Mouse (Mus musculus) neural tube, embryonic 11.5 days (tissue): ENCODE data around the gene Sacm1l. TPM values are rescaled to one million over a fixed set of nuclear protein-coding genes. Genes with fewer than 3 reads are reported as not detected.

Experiments used
- ATAC-seq: fragments of 200-750 bp; cut with Nextera tagmentation; 2 replicates; pipeline ENCODE4 v1.8.0; 2017; ENCODE audit warnings: moderate number of reproducible peaks, mild to moderate bottlenecking, moderate TSS enrichment, moderate library complexity; ENCODE audit not compliant: insufficient read depth, low FRiP score, low TSS enrichment
- DNase-seq: peaks from one replicate; pipeline ENCODE4 v3.0.0-alpha.2; 2015; ENCODE audit warnings: low spot score
- H3K27ac ChIP-seq: fragments of 300-500 bp; sonication (generic); 2 replicates; pipeline ENCODE4 v1.5.1; 2014; ENCODE audit warnings: low read depth, mild to moderate bottlenecking, low read length
- H3K27me3 ChIP-seq: fragments of 300-500 bp; sonication (generic); 2 replicates; pipeline ENCODE4 v1.6.1; 2014; ENCODE audit warnings: mild to moderate bottlenecking, low read length, mixed read lengths; ENCODE audit not compliant: control insufficient read depth, insufficient read depth
- H3K36me3 ChIP-seq: fragments of 300-500 bp; sonication (generic); 2 replicates; pipeline ENCODE4 v1.6.1; 2014; ENCODE audit warnings: mild to moderate bottlenecking, low read length, moderate library complexity, mixed read lengths; ENCODE audit not compliant: control insufficient read depth, insufficient read depth
- H3K4me1 ChIP-seq: fragments of 300-500 bp; sonication (generic); 2 replicates; pipeline ENCODE4 v1.6.1; 2014; ENCODE audit warnings: low read length, mixed read lengths; ENCODE audit not compliant: control insufficient read depth, insufficient read depth
- H3K4me2 ChIP-seq: fragments of 300-500 bp; sonication (generic); 2 replicates; pipeline ENCODE4 v1.6.1; 2014; ENCODE audit warnings: low read depth, mild to moderate bottlenecking, moderate library complexity
- H3K4me3 ChIP-seq: fragments of 300-500 bp; sonication (generic); 2 replicates; pipeline ENCODE4 v1.5.1; 2014; ENCODE audit warnings: low read depth, low read length
- H3K9ac ChIP-seq: fragments of 300-500 bp; sonication (generic); 2 replicates; pipeline ENCODE4 v1.6.1; 2014; ENCODE audit warnings: mild to moderate bottlenecking, low read length
- H3K9me3 ChIP-seq: fragments of 300-500 bp; sonication (generic); 2 replicates; pipeline ENCODE4 v1.6.1; 2016; ENCODE audit warnings: low read length; ENCODE audit not compliant: control insufficient read depth
- WGBS: fragments of 180-500 bp; shearing (Covaris S2); extraction: QIAGEN DNeasy Blood & Tissue Kit; methylation state at CpG from one replicate; pipeline ENCODE4 v1.1.7; 2014; 5-methylcytosine and 5-hydroxymethylcytosine counted together
- polyA plus RNA-seq: library from polyadenylated mRNA; unstranded; fragments of >200 nt; fragmentation: Nextera tagmentation; extraction: Ambion mirVana; gene quantifications from 2 replicates; pipeline ENCODE4 v1.2.1, GENCODE M21; 2014

The Sacm1l gene
- polyA plus RNA-seq, 1 experiment from 2014 or later = 56.3 TPM

DNA sequence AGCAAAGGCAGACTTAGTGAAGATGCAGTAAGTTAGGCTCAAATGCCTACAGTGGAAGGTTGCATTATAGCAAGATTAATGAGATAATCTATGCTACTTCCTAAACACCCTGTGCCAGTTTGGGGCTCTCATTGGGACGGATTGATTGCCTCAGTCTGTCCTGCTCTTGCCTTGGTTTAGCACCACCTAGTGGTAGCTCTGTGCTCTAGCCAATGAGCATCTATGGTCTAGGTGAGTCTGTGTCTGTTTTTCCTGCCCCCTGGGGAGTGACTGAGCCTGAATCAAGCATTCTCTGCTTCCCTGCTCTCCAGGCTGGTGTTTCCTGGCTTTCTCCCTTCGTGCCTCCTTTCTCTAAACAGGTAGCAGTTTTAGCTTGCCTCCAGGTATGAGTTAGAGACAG, 25.2 kb upstream of the Sacm1l start:
- 9% methylated on average over 2 of the region's 2 CpGs for WGBS
- Histone ChIP-seq H3K4me1 (no peaks in the 10 kb centered on the region), H3K4me2 (no peak overlapping the region), H3K27ac (no peak overlapping the region), H3K9ac (no peak overlapping the region), H3K9me3 (no peaks in the 10 kb centered on the region), H3K27me3 (no peaks in the 10 kb centered on the region), H3K4me3 (no peak overlapping the region), H3K36me3 (peaks cover 2% of the 10 kb centered on the region; the same call in 1 of the 2 replicates)
- DNase-seq (peak; percentile 53), ATAC-seq (no peak; the same call in 1 of the 2 replicates)

GRCm38 (mm10) chr9:123505598-123505997, 24.0 kb upstream of the Sacm1l start:
- H3K27ac ChIP-seq = no peak overlapping the region
- no peak overlapping the region for H3K9ac ChIP-seq
- ATAC-seq = no peak
- DNase-seq = no peak
- no peak overlapping the region for H3K4me2 ChIP-seq
- no peaks in the 10 kb centered on the region for H3K9me3 ChIP-seq
- no peak overlapping the region for H3K4me3 ChIP-seq
- no peaks in the 10 kb centered on the region for H3K4me1 ChIP-seq
- 78% methylated on average over 1 of the region's 1 CpGs for WGBS
- H3K27me3 ChIP-seq = no peaks in the 10 kb centered on the region
- peaks cover 2% of the 10 kb centered on the region; the same call in 1 of the 2 replicates for H3K36me3 ChIP-seq

DNA sequence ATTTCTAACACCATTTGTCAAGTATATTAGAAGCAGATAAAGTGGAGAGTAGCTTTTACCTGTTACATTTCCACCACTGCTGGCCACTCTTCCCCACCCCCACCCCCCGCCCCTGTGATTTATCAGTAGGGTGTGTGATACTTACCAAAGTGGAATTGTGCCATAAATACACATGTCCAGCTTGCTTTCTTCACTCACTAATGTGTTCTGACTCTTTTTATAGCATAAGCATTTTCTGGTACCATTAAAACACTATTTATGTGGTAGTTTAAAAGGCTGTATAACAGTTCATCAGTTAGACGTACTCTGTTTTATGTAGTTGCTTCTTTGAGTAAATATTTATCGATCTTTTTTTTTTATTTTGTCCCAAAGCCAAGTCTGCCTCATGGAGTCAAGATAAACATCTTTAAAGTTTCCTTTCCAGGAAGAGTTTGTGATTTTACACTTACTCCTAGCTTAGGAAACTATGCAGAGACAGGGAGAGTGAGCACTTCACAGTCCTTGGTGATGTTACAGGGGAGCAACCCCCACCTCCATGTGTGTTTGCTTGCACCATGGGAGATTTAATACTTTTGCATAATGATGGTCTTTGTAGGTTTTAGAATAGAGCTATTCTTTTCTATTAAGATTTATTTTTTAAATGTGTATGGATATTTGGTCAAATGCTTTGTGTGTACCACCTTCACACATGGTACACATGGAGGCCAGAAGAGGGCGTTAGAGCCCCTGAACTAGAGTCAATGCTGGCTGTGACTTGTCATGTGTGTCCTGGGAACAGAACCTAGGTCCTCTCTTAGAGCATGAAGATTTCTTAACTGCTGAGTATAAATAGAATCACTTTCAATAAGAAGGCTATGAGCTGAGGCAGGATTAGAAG, 23.1 kb upstream of the Sacm1l start:
- DNase-seq (no peak), ATAC-seq (no peak)
- Histone ChIP-seq H3K27ac (no peak overlapping the region), H3K9me3 (no peaks in the 10 kb centered on the region), H3K27me3 (no peaks in the 10 kb centered on the region), H3K4me2 (no peak overlapping the region), H3K4me1 (no peaks in the 10 kb centered on the region), H3K36me3 (peaks cover 2% of the 10 kb centered on the region; the same call in 1 of the 2 replicates), H3K4me3 (no peak overlapping the region), H3K9ac (no peak overlapping the region)
- 81% methylated on average over 4 of the region's 4 CpGs for WGBS

- 86% methylated on average over 2 of the region's 2 CpGs for WGBS
- no peak overlapping the region for H3K4me3 ChIP-seq
- no peak overlapping the region for H3K9ac ChIP-seq
- H3K27ac ChIP-seq = no peak overlapping the region
- no peak for DNase-seq
- H3K4me2 ChIP-seq = no peak overlapping the region
- H3K4me1 ChIP-seq = no peaks in the 10 kb centered on the region
- H3K9me3 ChIP-seq = no peaks in the 10 kb centered on the region
- H3K27me3 ChIP-seq = no peaks in the 10 kb centered on the region
- no peak for ATAC-seq
- H3K36me3 ChIP-seq = peaks cover 2% of the 10 kb centered on the region; the same call in 1 of the 2 replicates
Observed at GRCm38 (mm10) chr9:123507380-123507779, 22.2 kb upstream of the Sacm1l start.

- H3K36me3 ChIP-seq = no peaks in the 10 kb centered on the region
- no peak overlapping the region for H3K4me3 ChIP-seq
- no peak for DNase-seq
- H3K27me3 ChIP-seq = no peaks in the 10 kb centered on the region
- WGBS = 87% methylated on average over 2 of the region's 2 CpGs
- no peak overlapping the region for H3K4me2 ChIP-seq
- H3K9ac ChIP-seq = no peak overlapping the region
- ATAC-seq = no peak
- no peaks in the 10 kb centered on the region for H3K4me1 ChIP-seq
- H3K27ac ChIP-seq = no peak overlapping the region
- no peaks in the 10 kb centered on the region for H3K9me3 ChIP-seq
Observed at GRCm38 (mm10) chr9:123508986-123509385, 20.6 kb upstream of the Sacm1l start.

- Histone ChIP-seq H3K4me3 (no peak overlapping the region), H3K9ac (no peak overlapping the region), H3K27ac (no peak overlapping the region), H3K4me1 (no peaks in the 10 kb centered on the region), H3K27me3 (no peaks in the 10 kb centered on the region), H3K9me3 (no peaks in the 10 kb centered on the region), H3K36me3 (no peaks in the 10 kb centered on the region), H3K4me2 (no peak overlapping the region)
- 76% methylated on average over 8 of the region's 8 CpGs for WGBS
- ATAC-seq (no peak), DNase-seq (no peak)
Observed at GRCm38 (mm10) chr9:123509638-123510604, 19.6 kb upstream of the Sacm1l start.

DNA sequence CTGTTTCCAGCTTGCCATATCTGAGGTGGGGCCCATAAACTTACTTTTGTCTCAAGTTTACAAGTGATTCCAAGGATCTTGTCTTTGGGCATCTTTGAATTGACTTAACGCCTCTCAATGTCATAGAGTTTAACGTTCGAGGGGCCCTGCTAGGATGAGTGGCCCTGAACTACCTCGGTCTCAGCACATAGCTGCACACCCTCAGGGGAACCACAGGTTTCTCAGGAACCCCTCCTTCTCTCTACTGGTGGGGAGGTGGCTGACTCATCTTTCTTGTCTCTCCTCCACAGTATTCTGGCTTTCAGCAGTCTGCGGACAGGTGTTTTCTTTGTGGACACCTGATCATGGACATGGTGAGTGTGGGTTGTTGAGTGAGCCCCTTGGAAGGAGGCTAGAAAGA, 18.6 kb upstream of the Sacm1l start:
- no peak for DNase-seq
- Histone ChIP-seq H3K27me3 (no peaks in the 10 kb centered on the region), H3K4me1 (no peaks in the 10 kb centered on the region), H3K9ac (no peak overlapping the region), H3K4me2 (no peak overlapping the region), H3K27ac (no peak overlapping the region), H3K36me3 (no peaks in the 10 kb centered on the region), H3K9me3 (no peaks in the 10 kb centered on the region), H3K4me3 (no peak overlapping the region)
- ATAC-seq = no peak
- WGBS = 95% methylated on average over 5 of the region's 5 CpGs

- no peaks in the 10 kb centered on the region for H3K4me1 ChIP-seq
- H3K9me3 ChIP-seq = no peaks in the 10 kb centered on the region
- H3K27ac ChIP-seq = no peak overlapping the region
- ATAC-seq = no peak
- no peak overlapping the region for H3K9ac ChIP-seq
- no peak for DNase-seq
- no peaks in the 10 kb centered on the region for H3K27me3 ChIP-seq
- no peak overlapping the region for H3K4me3 ChIP-seq
- no peak overlapping the region for H3K4me2 ChIP-seq
- H3K36me3 ChIP-seq = peaks cover 8% of the 10 kb centered on the region; the same call in 1 of the 2 replicates
- 88% methylated on average over 2 of the region's 2 CpGs for WGBS
Observed at GRCm38 (mm10) chr9:123512482-123512881, 17.1 kb upstream of the Sacm1l start.
